Mouse (Mus musculus) hindbrain, embryonic 10.5 days (tissue): ENCODE measurements around the gene Rpl14. TPM values are rescaled to one million over a fixed set of nuclear protein-coding genes. Genes with fewer than 3 reads are reported as not detected.
"Not testable (repeated sequence)": the region's sequence is repeated elsewhere in the genome, so short reads cannot be mapped to it uniquely, and the experiment has no call there.

ENCODE experiments used
- DNase-seq: peaks from one replicate; pipeline ENCODE4 v3.0.0-alpha.2; 2017; ENCODE audit warnings: low spot score
- H3K27ac ChIP-seq: fragments of 300-500 bp; sonication (generic); 2 replicates; pipeline ENCODE4 v1.5.1; 2016; ENCODE audit warnings: mild to moderate bottlenecking, moderate library complexity
- H3K27me3 ChIP-seq: fragments of 300-500 bp; sonication (generic); 2 replicates; pipeline ENCODE4 v1.6.1; 2016; ENCODE audit warnings: mild to moderate bottlenecking; ENCODE audit not compliant: poor library complexity, insufficient read depth, severe bottlenecking
- H3K36me3 ChIP-seq: fragments of 300-500 bp; sonication (generic); 2 replicates; pipeline ENCODE4 v1.6.1; 2016; ENCODE audit warnings: mild to moderate bottlenecking, moderate library complexity
- H3K4me1 ChIP-seq: fragments of 300-500 bp; sonication (generic); replicated peaks from 2 replicates; pipeline ENCODE4 v1.6.1; 2016; ENCODE audit warnings: mild to moderate bottlenecking
- H3K4me3 ChIP-seq: fragments of 300-500 bp; sonication (generic); 2 replicates; pipeline ENCODE4 v1.5.1; 2016; ENCODE audit warnings: mild to moderate bottlenecking, moderate library complexity
- H3K9me3 ChIP-seq: fragments of 300-500 bp; sonication (generic); 2 replicates; pipeline ENCODE4 v1.6.1; 2016; ENCODE audit warnings: mild to moderate bottlenecking, moderate library complexity
- WGBS: fragments of 180-500 bp; shearing (Covaris S2); methylation state at CpG from one replicate; pipeline ENCODE4 v1.1.7; 2016; 5-methylcytosine and 5-hydroxymethylcytosine counted together
- polyA plus RNA-seq: library from polyadenylated mRNA; unstranded; fragments of >200 nt; fragmentation: Nextera tagmentation; extraction: Ambion mirVana; gene quantifications from 2 replicates; pipeline ENCODE4 v1.2.1, GENCODE M21; 2016

The Rpl14 gene
- polyA plus RNA-seq = 673 and 781 TPM in 2 replicates

GRCm38 (mm10) chr9:120570741-120571592, at the start of gene Rpl14:
TSS of gene Rpl14 (plus strand) at chr9:120571444.
- Histone ChIP-seq H3K27ac (peak within 1 kb of the TSS; percentile 99), H3K9me3 (no peaks in the 10 kb centered on the region), H3K4me3 (peak within 1 kb of the TSS; percentile 97), H3K4me1 (peaks cover 22% of the 10 kb centered on the region), H3K36me3 (peaks cover 40% of the 10 kb centered on the region), H3K27me3 (no peaks in the 10 kb centered on the region)
- 6% methylated on average over 43 of the region's 43 CpGs for WGBS
- peak; percentile 99 for DNase-seq

- H3K36me3 ChIP-seq = no peaks in the 10 kb centered on the region
- H3K9me3 ChIP-seq = no peaks in the 10 kb centered on the region
- H3K27me3 ChIP-seq = no peaks in the 10 kb centered on the region
- 73% methylated on average over 4 of the region's 4 CpGs for WGBS
- no peak for DNase-seq
- no peak overlapping the region for H3K27ac ChIP-seq
- H3K4me1 ChIP-seq = 0 out of 2 replicates have a peak, but pooled peaks cover 2% of the 10 kb centered on the region
- H3K4me3 ChIP-seq = no peak overlapping the region
These were observed 44.0 kb upstream of the Rpl14 start for GRCm38 (mm10) chr9:120527270-120527669.

GRCm38 (mm10) chr9:120527919-120528318, 43.3 kb upstream of the Rpl14 start:
- Histone ChIP-seq H3K36me3 (no peaks in the 10 kb centered on the region), H3K9me3 (no peaks in the 10 kb centered on the region; the same call in 1 of the 2 replicates), H3K4me3 (no peak overlapping the region), H3K27me3 (no peaks in the 10 kb centered on the region), H3K27ac (no peak overlapping the region), H3K4me1 (0 out of 2 replicates have a peak, but pooled peaks cover 2% of the 10 kb centered on the region)
- WGBS = 94% methylated on average over 8 of the region's 8 CpGs
- no peak for DNase-seq

- Histone ChIP-seq H3K27ac (no peak overlapping the region), H3K27me3 (no peaks in the 10 kb centered on the region), H3K36me3 (no peaks in the 10 kb centered on the region), H3K4me1 (0 out of 2 replicates have a peak, but pooled peaks cover 2% of the 10 kb centered on the region), H3K4me3 (no peak overlapping the region), H3K9me3 (peaks cover 2% of the 10 kb centered on the region; the same call in 1 of the 2 replicates)
- 89% methylated on average over 17 of the region's 17 CpGs for WGBS
- DNase-seq = no peak
These were observed 42.3 kb upstream of the Rpl14 start for GRCm38 (mm10) chr9:120528815-120529510.

- Histone ChIP-seq H3K36me3 (no peaks in the 10 kb centered on the region), H3K4me1 (0 out of 2 replicates have a peak, but pooled peaks cover 2% of the 10 kb centered on the region), H3K27me3 (no peaks in the 10 kb centered on the region), H3K4me3 (no peak overlapping the region), H3K27ac (no peak overlapping the region), H3K9me3 (peaks cover 2% of the 10 kb centered on the region; the same call in 1 of the 2 replicates)
- DNase-seq = no peak
- 89% methylated on average over 5 of the region's 5 CpGs for WGBS
These were observed 40.8 kb upstream of the Rpl14 start for GRCm38 (mm10) chr9:120530471-120530870.

- Histone ChIP-seq H3K4me3 (no peak overlapping the region), H3K9me3 (peaks cover 2% of the 10 kb centered on the region; the same call in 1 of the 2 replicates), H3K27ac (no peak overlapping the region), H3K36me3 (no peaks in the 10 kb centered on the region), H3K4me1 (0 out of 2 replicates have a peak, but pooled peaks cover 2% of the 10 kb centered on the region), H3K27me3 (no peaks in the 10 kb centered on the region)
- 85% methylated on average over 6 of the region's 6 CpGs for WGBS
- DNase-seq = no peak
These were observed 39.2 kb upstream of the Rpl14 start for GRCm38 (mm10) chr9:120532062-120532461.

GRCm38 (mm10) chr9:120532691-120533090, 38.6 kb upstream of the Rpl14 start:
- Histone ChIP-seq H3K9me3 (peaks cover 2% of the 10 kb centered on the region; the same call in 1 of the 2 replicates), H3K27me3 (no peaks in the 10 kb centered on the region), H3K36me3 (no peaks in the 10 kb centered on the region), H3K27ac (no peak overlapping the region), H3K4me1 (0 out of 2 replicates have a peak, but pooled peaks cover 2% of the 10 kb centered on the region), H3K4me3 (no peak overlapping the region)
- WGBS = 91% methylated on average over 6 of the region's 6 CpGs
- DNase-seq = no peak

GRCm38 (mm10) chr9:120533446-120533950, 37.7 kb upstream of the Rpl14 start:
- DNase-seq, H3K27ac ChIP-seq, H3K27me3 ChIP-seq, H3K4me1 ChIP-seq, H3K36me3 ChIP-seq, H3K4me3 ChIP-seq, H3K9me3 ChIP-seq: not testable (repeated sequence)
- 94% methylated on average over 8 of the region's 8 CpGs for WGBS

GRCm38 (mm10) chr9:120539662-120540251, 31.5 kb upstream of the Rpl14 start, which contains the start of gene Entpd3:
TSS of gene Entpd3 (plus strand) at chr9:120539818.
- peak; percentile 18 for DNase-seq
- H3K36me3 ChIP-seq = no peaks in the 10 kb centered on the region
- peaks cover 44% of the 10 kb centered on the region for H3K27me3 ChIP-seq
- H3K9me3 ChIP-seq = no peaks in the 10 kb centered on the region
- H3K27ac ChIP-seq = peak within 1 kb of the TSS; percentile 62; the same call in 1 of the 2 replicates
- peaks cover 32% of the 10 kb centered on the region for H3K4me1 ChIP-seq
- WGBS = 2% methylated on average over 31 of the region's 31 CpGs
- H3K4me3 ChIP-seq = peak within 1 kb of the TSS; percentile 56

- Histone ChIP-seq H3K4me1 (peaks cover 32% of the 10 kb centered on the region), H3K9me3 (no peaks in the 10 kb centered on the region), H3K27ac (no peak overlapping the region), H3K27me3 (peaks cover 44% of the 10 kb centered on the region), H3K4me3 (no peak overlapping the region), H3K36me3 (no peaks in the 10 kb centered on the region)
- DNase-seq = no peak
- 37% methylated on average over 2 of the region's 2 CpGs for WGBS
These were observed 29.8 kb upstream of the Rpl14 start for GRCm38 (mm10) chr9:120541411-120541810.

GRCm38 (mm10) chr9:120542241-120542640, 29.0 kb upstream of the Rpl14 start:
- no peak overlapping the region for H3K4me3 ChIP-seq
- H3K27me3 ChIP-seq = peaks cover 44% of the 10 kb centered on the region
- 20% methylated on average over 6 of the region's 6 CpGs for WGBS
- no peaks in the 10 kb centered on the region for H3K36me3 ChIP-seq
- H3K27ac ChIP-seq = no peak overlapping the region
- peak; percentile 23 for DNase-seq
- H3K4me1 ChIP-seq = peaks cover 37% of the 10 kb centered on the region
- H3K9me3 ChIP-seq = no peaks in the 10 kb centered on the region

- peaks cover 36% of the 10 kb centered on the region for H3K4me1 ChIP-seq
- H3K27ac ChIP-seq = no peak overlapping the region
- WGBS = 90% methylated on average over 2 of the region's 2 CpGs
- H3K27me3 ChIP-seq = peaks cover 15% of the 10 kb centered on the region
- no peak for DNase-seq
- H3K9me3 ChIP-seq = no peaks in the 10 kb centered on the region
- H3K36me3 ChIP-seq = no peaks in the 10 kb centered on the region
- H3K4me3 ChIP-seq = no peak overlapping the region
These were observed 25.2 kb upstream of the Rpl14 start for GRCm38 (mm10) chr9:120545994-120546393.
